Mouse (Mus musculus) CD4-positive helper T cell, adult 2 months (primary cell): ENCODE data around the gene Gm15557.
"Not testable (repeated sequence)": the region's sequence is repeated elsewhere in the genome, so short reads cannot be mapped to it uniquely, and the experiment has no call there.

Experiments
- DNase-seq: peaks from one replicate; pipeline ENCODE4 v3.0.0-alpha.2; 2012; ENCODE audit warnings: low read depth, missing footprints, low spot score

The Gm15557 gene

DNA sequence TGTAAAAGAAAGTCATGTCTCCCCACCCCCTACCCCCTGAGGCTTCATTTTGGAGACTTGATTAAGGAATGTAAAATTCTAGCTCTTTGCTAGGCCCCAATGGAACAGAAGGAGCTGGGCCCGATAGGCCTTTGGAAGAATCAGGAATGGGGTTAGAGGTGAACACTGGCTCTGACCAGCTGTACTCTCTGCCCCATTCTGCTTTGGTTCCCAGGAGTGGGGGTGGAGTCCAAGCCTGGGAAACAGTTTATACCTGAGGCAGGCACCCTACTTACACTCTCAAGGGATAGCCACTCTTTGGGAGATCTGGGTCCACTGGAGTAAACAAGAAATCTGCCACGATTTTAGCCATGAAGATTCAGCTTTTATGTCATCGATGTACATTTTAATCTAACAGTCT lies at the start of gene Gm15557:
Gene Gm15557 (plus strand): TSS at position 48 of the 400 bp plus-strand sequence.
- DNase-seq, result no peak

DNA sequence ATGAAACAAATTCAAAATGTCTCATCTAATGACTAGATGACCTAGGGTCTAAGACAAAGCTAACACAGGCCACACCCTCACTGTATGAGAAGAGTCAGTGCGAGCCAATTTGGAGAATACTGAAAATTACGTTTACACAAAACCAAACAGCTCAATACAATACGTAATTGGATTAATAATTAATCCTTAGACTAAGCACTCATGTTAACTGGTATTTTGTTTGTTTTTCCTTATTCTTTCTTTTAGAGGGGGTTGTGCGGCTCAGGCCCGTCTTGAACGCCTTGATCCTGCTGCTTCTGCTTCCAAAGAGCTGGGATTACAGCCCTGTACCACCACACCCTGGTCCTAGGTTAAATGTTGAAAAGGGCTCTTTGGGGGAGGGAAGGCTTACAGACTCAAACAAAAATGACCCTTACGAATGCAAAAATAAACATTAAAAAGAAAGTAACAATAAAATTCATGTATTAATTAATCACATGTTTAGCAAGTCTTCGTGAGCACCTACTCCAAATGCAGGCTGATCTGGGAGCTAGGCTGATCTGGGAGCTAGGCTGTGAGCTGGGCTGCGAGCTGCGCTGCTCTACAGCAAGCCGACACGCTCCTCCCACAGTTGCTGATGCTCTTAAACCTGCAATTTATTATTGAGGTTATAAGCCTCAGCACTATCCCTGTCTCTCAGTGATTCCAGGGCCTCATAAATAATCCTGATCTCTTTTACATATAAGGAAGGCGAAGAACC lies 46.1 kb upstream of the Gm15557 start:
- DNase-seq, result no peak

DNA sequence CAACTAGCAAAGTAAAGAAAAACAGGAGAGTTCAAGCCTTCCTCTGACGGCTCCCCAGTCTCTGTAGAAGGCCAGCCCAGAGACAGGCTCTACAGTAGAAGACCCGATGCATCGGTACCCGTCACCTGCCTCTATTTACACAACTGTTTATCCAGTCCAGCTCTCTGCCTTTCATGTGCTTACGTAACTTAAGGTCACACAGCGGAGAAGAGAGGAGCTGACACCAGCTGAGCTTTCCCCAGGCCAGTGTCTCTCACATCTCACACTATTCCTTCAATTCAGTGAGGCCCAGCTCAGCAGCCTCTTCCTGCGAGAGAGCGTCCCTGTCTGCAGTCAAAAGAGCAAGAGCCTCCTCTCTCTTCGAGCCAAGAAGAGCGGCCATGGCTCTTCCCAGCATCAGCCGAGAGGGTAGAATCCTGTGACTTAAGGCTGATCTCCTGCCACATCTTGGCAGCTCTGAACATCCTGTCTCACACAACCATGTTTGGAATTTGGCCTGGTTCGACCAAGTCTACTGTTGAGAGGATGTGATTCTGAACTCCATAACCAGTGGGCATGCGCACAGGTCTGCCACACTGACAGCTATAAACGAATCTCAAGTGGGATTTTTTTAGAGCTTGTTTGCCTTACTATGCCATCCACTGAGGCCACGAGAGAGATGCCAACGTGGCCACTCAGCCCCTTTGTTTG lies 45.3 kb upstream of the Gm15557 start:
- DNase-seq, result no peak

DNA sequence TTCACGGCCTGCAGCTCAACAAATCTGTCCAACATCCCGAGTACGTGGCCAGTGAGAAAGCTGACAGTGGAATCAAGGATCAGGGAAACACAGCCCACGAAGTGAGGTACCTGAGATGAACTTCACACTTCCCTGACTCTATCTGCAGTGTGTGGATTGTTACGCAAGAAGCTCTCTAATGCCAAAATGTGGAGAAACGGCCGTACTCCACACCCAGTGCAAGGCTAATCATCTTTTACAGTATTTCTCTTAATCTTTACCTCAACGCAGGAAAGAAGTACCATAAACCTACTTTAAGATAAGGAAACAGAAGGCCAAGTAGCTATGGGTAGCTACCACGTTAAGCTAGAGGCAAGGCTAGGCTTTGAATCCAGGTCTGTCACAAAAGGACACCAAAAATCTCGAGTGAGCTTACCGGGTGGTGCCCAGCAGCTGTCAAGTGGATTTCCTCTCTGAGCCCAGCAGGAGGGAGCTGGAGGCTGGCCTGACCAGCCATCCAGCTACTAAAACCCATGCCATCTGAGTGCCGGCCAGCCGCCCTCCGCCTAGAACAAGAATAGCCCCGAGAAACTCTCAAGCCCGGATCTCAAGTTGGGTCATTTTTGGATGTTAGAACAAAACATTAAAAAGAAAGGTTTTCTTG lies 37.4 kb upstream of the Gm15557 start:
- DNase-seq, result no peak

DNA sequence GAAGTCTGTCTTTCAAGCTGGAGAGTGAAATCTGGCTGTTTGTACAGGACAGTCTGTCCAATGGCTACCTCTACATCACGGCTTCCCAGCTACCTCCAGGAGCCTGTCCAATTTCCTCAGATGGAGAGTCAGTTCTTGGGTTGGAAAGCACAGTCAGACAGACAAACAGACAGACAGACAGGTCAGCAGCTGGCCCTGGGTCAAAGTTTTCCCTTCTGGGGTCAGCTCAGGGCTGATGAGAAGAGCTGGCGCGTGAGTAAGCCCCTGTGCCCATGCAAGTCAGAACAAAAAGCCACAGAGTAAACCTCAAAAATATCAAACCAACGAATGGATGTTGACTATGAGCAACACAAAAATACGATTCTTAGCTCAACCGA lies 36.9 kb upstream of the Gm15557 start:
- DNase-seq, result no peak

DNA sequence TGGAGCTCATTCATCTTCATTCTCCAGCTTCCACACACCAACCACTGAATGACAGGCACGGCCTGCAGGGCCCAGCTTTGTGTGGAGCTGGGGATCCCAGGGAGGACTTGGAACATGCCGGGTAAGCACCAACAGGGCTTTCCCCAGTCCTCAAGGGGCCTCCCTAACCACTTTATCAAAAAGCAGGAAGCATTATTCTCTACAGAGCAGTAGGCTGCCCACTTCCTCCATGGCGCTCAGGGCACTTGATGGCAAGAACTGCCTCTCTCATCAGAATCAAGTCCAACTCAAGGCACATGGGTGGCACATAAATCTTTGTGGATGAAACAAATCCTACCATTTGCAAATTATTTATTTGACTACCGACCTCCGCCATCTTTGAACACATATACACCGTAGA lies 25.8 kb upstream of the Gm15557 start:
- DNase-seq, result no peak

DNA sequence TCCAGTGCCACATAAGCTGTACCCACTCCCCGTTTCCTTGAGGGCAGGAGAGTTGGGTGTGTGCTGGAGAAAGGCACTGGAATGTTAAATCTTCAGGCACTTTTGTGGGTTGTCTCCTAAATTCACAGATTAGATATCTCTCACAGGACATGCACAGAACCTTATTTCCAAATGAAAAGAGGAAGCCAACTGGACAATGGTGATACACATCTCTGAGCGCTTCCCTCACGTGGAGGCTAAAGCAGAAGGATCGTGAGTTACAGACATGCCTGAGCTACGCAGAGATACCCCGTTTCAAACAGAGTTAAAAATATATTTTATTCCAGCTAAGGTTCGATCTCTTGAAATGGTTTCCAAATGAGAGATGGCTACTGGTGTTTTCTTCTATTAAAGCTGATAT lies 17.4 kb upstream of the Gm15557 start:
- DNase-seq, result no peak

DNA sequence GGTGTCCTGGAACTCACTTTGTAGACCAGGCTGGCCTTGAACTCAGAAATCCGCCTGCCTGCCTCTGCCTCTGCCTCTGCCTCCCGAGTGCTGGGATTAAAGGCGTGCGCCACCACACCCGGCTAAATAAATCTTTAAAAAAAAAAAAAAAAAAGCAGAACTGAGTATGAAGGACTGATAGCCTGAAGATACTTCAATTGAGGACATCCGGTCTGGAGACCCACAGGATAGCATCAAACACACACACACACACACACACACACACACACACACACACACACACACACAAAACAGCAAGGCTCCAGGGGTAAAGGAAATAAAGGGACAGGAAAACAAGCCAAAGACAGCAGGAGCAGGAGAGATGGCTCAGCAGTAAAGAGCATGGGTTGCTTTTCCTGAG lies 15.3 kb upstream of the Gm15557 start:
- not testable (repeated sequence) for DNase-seq

DNA sequence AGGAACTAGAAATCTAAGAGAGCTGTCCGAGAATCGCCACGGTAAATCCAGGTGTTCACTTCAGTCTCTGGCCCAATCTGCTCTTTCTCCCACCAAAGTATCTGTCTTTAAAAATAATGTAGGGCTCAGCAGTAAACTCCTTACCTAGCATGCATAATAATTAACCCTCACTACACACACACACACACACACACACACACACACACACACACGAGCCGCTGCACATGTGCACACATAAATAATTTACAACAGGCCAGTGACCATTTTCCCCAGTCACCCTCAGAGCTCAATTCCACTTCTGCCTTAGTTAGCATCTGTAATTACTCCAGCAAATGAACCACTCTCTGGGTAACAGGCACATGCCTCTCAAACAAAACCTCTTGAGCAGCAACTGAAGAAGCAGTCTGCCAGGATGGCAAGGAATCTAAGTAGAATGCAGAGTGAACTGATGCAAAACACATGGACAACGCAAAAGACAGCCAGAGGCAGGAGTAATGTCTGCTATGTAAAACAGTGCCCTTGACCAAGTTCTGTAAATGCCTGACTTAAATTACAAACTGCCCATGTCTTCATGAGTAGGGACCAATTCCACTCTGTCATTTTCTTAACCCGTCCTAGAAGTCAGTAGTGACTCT lies 11.7 kb upstream of the Gm15557 start:
- no peak for DNase-seq

DNA sequence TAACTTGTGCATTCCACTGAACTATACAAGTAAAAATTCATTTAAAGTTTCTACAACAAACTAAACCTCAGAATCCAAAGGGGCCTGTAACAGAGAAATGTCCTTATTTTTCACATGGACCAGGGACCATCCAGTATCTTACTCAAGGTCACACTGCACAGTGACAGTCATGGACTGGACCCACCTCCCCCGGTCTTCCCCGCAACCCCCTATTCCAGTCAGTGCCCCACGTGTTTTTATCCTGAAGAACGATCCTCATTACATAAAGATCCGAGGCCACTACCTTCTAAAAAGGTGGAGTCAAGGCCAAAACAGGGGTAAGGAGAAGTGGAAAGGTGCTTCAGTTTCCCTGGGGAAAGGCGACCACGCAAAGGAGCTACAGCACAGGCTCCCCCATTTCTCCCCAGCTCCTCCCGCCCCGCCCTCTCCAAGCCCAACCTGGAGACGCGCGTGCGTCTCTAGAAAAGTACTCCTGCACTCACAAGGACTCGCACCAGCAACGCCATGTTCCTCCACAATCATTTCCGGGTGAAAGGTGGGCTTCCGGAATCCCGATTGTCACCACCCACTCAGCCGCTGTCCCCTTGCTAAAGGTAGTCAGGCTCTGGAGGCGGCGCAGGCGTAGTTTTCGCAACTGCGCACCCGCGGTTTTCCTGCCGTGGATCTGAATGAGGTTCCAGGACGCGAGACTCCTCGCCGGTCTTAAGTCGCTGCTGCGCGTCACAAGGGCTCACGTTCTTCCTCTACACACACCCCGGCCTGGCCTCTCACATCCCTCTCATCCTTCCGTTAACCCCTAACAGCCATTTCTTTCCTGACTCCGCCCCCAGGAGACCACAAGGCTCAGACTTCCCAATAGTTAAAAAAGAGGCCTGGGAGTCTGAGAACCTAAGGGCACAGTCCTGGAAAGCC lies 10.7 kb upstream of the Gm15557 start, which contains the start of gene Uqcc1:
Gene Uqcc1 (minus strand): TSS at position 780 of the 912 bp plus-strand sequence.
- peak; percentile 94 for DNase-seq

DNA sequence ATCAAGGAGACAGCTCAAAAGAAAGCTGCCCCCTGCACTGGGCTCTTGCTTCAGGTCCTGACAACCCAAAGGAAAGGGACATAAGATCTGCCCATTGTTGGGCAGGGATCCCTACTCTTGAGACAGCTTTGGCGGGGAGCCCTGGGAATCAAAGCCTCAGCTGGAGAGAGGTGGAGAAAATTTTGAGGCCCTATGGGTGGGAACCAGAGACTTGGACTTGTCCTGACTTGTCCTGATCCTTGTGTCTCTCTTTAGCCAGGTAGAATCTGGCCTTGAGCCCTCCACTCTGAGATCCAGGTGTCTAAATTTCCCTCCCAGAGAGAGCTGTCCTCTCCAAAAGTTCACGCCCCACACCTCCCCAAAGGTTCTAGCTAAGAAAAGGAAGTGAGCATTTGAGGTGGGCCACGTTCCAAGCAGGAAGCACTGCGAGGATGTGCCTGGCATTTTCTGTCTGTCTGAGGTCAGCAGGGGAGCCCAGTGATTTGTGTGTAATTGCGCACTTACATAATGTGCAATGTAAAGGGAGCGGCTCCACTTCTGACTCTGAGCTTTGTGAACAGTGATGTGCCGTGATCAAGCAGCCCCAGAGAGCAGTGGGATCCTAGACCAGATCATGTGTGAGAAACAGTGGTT lies 515 bp upstream of the Gm15557 start:
- DNase-seq, result no peak

DNA sequence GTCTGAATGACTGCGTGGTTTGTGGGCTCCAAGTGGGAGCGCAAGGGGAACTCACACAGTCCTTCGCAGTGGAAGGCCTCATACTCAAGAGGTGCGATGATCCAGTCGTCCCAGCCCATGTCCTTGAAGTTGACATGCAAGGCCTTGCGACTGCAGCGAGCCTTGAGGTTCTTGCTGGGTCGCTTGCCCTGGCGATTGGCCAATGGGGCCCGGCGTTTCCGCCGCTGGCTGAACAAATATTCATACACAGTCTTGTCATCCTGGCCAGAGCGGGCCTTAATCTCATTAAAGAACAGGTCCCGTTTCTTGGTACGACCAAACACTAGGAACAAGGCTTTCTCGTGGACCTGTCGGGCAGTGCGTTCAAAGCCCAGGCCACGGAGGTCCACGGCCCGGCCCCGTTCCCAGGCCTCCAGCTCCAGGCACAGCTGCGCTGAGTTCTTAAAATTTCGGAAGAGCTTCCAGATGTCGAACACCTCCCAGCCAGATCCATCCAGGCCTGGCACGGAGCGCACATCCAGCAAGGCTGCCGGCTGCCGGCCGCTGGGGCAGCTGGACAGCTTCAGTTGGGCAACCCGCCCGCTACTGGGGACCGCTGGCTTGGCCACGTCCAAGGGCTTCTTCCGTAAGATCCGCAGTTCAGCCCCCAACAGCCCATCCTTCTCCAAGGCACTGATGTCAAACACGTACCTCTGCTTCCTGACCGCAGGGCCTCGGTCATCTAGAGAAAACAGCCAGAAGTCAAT lies 1.3 kb downstream of the Gm15557 start:
- no peak for DNase-seq

DNA sequence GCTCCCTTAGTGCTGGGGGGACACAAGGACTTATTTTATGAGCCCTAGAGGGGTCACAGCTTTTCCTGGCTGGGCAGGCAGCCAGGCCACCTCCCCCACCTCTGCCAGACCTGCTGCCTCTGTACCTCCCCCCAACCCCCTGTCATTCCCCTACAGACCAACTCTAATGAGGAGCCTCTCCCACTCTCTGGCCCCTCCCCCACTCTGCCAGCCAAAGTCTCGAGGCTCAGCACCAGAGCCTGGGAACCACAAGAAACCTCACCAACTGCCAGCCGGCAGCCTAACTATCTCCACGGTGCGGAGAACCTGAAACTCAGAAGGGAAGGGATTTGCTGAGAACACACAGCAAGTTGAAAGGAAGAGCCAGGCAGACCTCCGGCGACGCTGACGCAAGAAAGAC lies 2.9 kb downstream of the Gm15557 start:
- no peak for DNase-seq

DNA sequence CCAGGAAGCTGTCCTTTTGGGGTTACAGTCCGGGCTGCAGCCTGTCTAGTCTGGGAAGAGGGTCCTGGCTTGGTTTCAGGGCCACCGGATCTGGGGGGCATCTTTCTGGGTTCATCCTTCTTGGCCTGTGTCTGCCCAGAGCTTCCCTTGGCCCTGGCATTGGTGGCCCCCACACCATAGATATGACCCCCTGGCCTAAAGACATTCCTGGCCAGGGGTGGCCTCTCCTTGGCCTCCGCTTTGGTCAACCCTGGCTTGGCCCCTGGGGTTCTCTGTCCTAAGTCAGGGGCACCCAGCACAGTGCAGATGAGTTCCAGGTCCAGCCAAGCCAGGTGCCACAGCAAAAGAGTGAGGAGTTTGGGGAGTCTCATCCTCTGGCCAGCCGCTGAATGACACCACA lies 4.2 kb downstream of the Gm15557 start:
- DNase-seq, result no peak

DNA sequence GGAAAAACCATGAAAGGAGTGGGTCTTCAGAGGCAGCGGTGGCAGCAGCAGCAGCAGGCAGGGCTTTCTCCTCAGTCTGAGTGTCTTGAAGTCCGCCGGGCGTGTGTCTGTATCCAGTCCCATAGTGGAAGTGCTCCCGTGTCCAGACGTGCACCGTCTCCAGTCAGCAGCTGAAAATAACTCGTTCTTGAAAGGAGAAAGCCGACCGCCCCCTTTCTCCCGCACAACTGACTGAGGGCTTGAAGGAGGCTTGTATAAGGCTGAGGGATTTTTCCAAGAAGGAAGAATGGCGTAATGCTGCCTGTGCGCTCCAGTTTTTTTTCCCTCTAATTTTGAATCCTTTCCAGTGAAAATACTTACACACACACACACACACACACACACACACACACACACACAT lies 4.6 kb downstream of the Gm15557 start, which contains the start of gene Gdf5:
Gene Gdf5 (minus strand): TSS at position 244 of the 400 bp plus-strand sequence.
- no peak for DNase-seq

DNA sequence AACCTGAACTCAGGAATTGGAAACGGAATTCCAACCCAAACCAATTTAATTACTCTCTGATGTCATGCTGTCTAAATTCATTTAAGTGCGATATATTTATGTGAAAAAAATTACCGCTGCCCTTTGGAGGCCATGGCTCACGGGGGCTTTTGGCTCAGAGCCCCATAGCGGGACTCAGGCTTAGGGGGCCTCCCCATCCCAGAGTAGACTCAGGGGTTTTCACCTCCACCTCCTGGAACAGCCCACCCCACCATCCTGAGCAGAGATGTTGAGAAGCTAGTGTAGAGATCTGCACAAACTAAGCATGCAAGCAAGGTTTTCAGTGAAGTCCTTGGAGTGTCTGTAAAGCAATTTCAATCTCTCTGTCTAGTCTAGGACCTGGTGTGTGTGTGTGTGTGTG lies 5.1 kb downstream of the Gm15557 start:
- DNase-seq, result no peak

DNA sequence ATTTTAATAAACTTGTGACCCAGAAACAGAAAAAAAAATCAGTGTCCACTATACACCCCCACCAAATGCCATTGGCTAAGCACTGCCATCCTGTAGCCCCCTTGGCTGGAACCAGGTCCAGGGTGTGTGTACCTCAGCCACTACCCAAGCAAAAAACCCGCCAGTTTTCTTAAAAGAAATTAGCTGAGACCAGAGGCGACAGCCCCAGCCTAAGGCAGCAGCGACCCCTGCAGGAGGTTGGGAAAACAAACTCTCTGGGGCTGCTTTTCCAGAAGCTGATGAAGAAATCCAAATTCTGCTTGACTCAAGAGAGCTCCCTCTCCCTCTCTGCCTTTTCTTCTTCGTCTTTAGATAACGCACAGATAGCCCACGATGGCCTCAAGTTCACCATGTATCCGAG lies 5.5 kb downstream of the Gm15557 start:
- peak; percentile 60 for DNase-seq

DNA sequence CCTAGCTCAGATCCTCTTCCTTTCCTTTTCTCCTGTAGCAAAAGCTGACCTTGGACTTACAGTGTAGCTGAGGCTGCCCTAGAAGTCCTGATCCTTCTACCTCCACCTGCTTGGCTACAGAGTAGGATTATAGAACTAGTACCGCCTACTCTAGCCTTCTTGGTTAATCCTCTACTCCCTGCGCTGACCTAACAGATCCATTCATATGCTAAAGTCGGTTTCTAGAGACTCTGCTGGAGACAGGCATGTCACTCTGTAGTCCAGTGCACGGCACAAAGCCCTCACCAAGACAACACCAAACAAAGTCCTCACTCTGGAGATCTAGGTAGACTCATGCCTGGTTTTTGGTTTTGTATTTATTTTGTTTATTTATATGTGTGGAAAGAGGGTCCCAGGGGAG lies 6.0 kb downstream of the Gm15557 start:
- DNase-seq, result no peak

DNA sequence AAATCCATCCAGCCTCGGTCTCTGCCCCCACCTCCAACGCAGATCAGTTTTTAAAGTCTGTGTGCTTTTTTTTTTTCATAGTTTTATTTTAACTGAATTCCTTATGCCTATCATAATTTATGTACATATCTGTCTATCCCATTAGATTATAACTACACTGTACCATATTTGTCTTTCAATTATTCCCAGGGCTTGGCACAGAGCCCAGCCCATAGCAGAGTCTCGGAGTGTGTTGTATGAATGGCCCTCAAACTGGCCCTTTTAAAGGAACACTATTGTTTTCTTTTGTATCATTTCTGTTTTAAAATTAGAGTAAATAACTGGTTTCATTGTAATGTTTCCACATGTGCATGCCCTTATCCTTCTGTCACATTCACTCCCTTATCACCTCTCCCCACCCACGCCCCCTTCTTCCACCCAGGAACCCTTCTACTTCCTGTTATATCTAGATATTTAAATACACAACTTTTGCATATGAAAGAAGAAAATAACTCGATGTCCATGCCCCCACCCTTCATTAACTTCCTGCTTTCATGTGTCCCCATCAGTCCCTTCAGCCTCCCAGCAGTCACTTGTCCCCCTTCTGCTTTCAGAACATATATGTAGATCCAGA lies 7.0 kb downstream of the Gm15557 start:
- DNase-seq, result no peak

DNA sequence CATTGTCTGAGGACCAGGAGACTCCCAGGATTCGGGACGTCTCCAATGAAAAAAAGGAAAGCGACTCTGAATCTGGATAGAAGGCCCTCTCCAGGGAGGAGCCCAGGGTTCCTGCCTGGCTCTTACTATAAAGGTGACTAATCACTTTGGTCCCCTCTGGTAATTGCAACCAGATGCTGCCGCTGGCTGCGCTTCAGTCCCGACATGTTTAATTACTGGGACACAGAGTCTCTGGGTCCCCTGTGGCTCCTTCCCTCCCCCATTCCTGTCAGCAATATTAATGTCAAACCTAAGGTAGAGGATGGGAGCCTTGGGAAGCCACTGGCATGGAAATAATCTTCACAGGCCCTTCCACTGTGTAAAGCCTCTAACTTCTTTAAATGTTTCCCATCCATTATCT lies 8.8 kb downstream of the Gm15557 start:
- no peak for DNase-seq
